Mouse (Mus musculus): ENCODE measurements around the gene Cnmd. TPM values are rescaled to one million over a fixed set of nuclear protein-coding genes. Genes with fewer than 3 reads are reported as not detected.

Gene Cnmd
- polyA plus RNA-seq, 1 experiment from 2014 or later, result not detected

GRCm38 (mm10) chr14:79632330-79632729 lies 29.6 kb downstream of the Cnmd start:
- no peaks in the 10 kb centered on the region for H3K9me3 ChIP-seq (replicated peaks)
- no peak for ATAC-seq
- no peak overlapping the region for H3K4me2 ChIP-seq
- no peak overlapping the region for H3K9ac ChIP-seq
- H3K36me3 ChIP-seq, result peaks cover 32% of the 10 kb centered on the region
- H3K4me3 ChIP-seq, result no peak overlapping the region
- no peak overlapping the region for H3K27ac ChIP-seq
- H3K4me1 ChIP-seq, result no peaks in the 10 kb centered on the region
- 92% methylated on average over 6 of the region's 6 CpGs for WGBS (ENCODE audit: insufficient replicate concordance)
- no peaks in the 10 kb centered on the region for H3K27me3 ChIP-seq (replicated peaks)

GRCm38 (mm10) chr14:79621143-79621542 lies 40.8 kb downstream of the Cnmd start:
- WGBS (ENCODE audit: insufficient replicate concordance), result 32% methylated on average over 3 of the region's 3 CpGs
- Histone ChIP-seq H3K36me3 (peaks cover 78% of the 10 kb centered on the region), H3K4me2 (no peak overlapping the region), H3K9ac (no peak overlapping the region), H3K4me1 (peaks cover 12% of the 10 kb centered on the region), H3K4me3 (no peak overlapping the region), H3K9me3 (replicated peaks) (no peaks in the 10 kb centered on the region), H3K27me3 (replicated peaks) (no peaks in the 10 kb centered on the region), H3K27ac (0 out of 2 replicates have a peak overlapping the region, but pooled peaks have one; percentile 4)
- peak; percentile 44; the same call in 1 of the 2 replicates for ATAC-seq

- Histone ChIP-seq H3K9ac (no peak overlapping the region), H3K4me3 (no peak overlapping the region), H3K36me3 (peaks cover 73% of the 10 kb centered on the region), H3K4me1 (peaks cover 12% of the 10 kb centered on the region), H3K9me3 (replicated peaks) (no peaks in the 10 kb centered on the region), H3K27ac (no peak overlapping the region), H3K4me2 (no peak overlapping the region), H3K27me3 (replicated peaks) (no peaks in the 10 kb centered on the region)
- no peak for ATAC-seq
- 87% methylated on average over 7 of the region's 7 CpGs for WGBS (ENCODE audit: insufficient replicate concordance)
Measured at GRCm38 (mm10) chr14:79619802-79620201, 42.2 kb downstream of the Cnmd start.

GRCm38 (mm10) chr14:79617121-79617828 lies 44.7 kb downstream of the Cnmd start:
- 77% methylated on average over 8 of the region's 8 CpGs for WGBS (ENCODE audit: insufficient replicate concordance)
- no peak overlapping the region for H3K9ac ChIP-seq
- H3K36me3 ChIP-seq, result peaks cover 77% of the 10 kb centered on the region
- no peak overlapping the region for H3K4me2 ChIP-seq
- H3K9me3 ChIP-seq (replicated peaks), result no peaks in the 10 kb centered on the region
- no peak overlapping the region for H3K27ac ChIP-seq
- ATAC-seq, result no peak
- H3K4me1 ChIP-seq, result peaks cover 12% of the 10 kb centered on the region
- H3K27me3 ChIP-seq (replicated peaks), result no peaks in the 10 kb centered on the region
- no peak overlapping the region for H3K4me3 ChIP-seq

GRCm38 (mm10) chr14:79608286-79608685 lies 53.7 kb downstream of the Cnmd start:
- Histone ChIP-seq H3K4me1 (no peaks in the 10 kb centered on the region), H3K9me3 (replicated peaks) (no peaks in the 10 kb centered on the region), H3K36me3 (peaks cover 87% of the 10 kb centered on the region), H3K4me3 (no peak overlapping the region), H3K4me2 (no peak overlapping the region), H3K9ac (no peak overlapping the region), H3K27me3 (replicated peaks) (no peaks in the 10 kb centered on the region), H3K27ac (no peak overlapping the region)
- ATAC-seq, result no peak
- 82% methylated on average over 6 of the region's 6 CpGs for WGBS (ENCODE audit: insufficient replicate concordance)

GRCm38 (mm10) chr14:79607352-79607751 lies 54.6 kb downstream of the Cnmd start:
- WGBS (ENCODE audit: insufficient replicate concordance), result 85% methylated on average over 4 of the region's 4 CpGs
- Histone ChIP-seq H3K36me3 (peaks cover 85% of the 10 kb centered on the region), H3K4me2 (no peak overlapping the region), H3K27me3 (replicated peaks) (no peaks in the 10 kb centered on the region), H3K9me3 (replicated peaks) (no peaks in the 10 kb centered on the region), H3K9ac (no peak overlapping the region), H3K27ac (no peak overlapping the region), H3K4me1 (no peaks in the 10 kb centered on the region), H3K4me3 (no peak overlapping the region)
- ATAC-seq, result no peak

- 81% methylated on average over 3 of the region's 3 CpGs for WGBS (ENCODE audit: insufficient replicate concordance)
- Histone ChIP-seq H3K9ac (no peak overlapping the region), H3K4me3 (no peak overlapping the region), H3K4me1 (no peaks in the 10 kb centered on the region), H3K36me3 (peaks cover 84% of the 10 kb centered on the region), H3K4me2 (no peak overlapping the region), H3K27me3 (replicated peaks) (no peaks in the 10 kb centered on the region), H3K9me3 (replicated peaks) (no peaks in the 10 kb centered on the region), H3K27ac (no peak overlapping the region)
- no peak for ATAC-seq
Measured at GRCm38 (mm10) chr14:79606867-79607266, 55.1 kb downstream of the Cnmd start.

- Histone ChIP-seq H3K9me3 (replicated peaks) (no peaks in the 10 kb centered on the region), H3K27ac (no peak overlapping the region), H3K4me3 (no peak overlapping the region), H3K4me2 (no peak overlapping the region), H3K9ac (no peak overlapping the region), H3K27me3 (replicated peaks) (no peaks in the 10 kb centered on the region), H3K36me3 (peaks cover 84% of the 10 kb centered on the region), H3K4me1 (no peaks in the 10 kb centered on the region)
- 75% methylated on average over 6 of the region's 6 CpGs for WGBS (ENCODE audit: insufficient replicate concordance)
- no peak for ATAC-seq
Measured at GRCm38 (mm10) chr14:79606392-79606791, 55.6 kb downstream of the Cnmd start.

GRCm38 (mm10) chr14:79605881-79606280 lies 56.1 kb downstream of the Cnmd start:
- Histone ChIP-seq H3K4me3 (no peak overlapping the region), H3K27me3 (replicated peaks) (no peaks in the 10 kb centered on the region), H3K4me2 (no peak overlapping the region), H3K27ac (no peak overlapping the region), H3K9ac (no peak overlapping the region), H3K4me1 (no peaks in the 10 kb centered on the region), H3K36me3 (peaks cover 84% of the 10 kb centered on the region), H3K9me3 (replicated peaks) (no peaks in the 10 kb centered on the region)
- ATAC-seq, result no peak
- WGBS (ENCODE audit: insufficient replicate concordance), result 86% methylated on average over 2 of the region's 2 CpGs

- peaks cover 72% of the 10 kb centered on the region for H3K36me3 ChIP-seq
- H3K4me3 ChIP-seq, result no peak overlapping the region
- H3K4me2 ChIP-seq, result no peak overlapping the region
- no peak for ATAC-seq
- H3K4me1 ChIP-seq, result no peaks in the 10 kb centered on the region
- H3K27ac ChIP-seq, result no peak overlapping the region
- H3K9me3 ChIP-seq (replicated peaks), result no peaks in the 10 kb centered on the region
- WGBS (ENCODE audit: insufficient replicate concordance), result 78% methylated on average over 4 of the region's 4 CpGs
- H3K27me3 ChIP-seq (replicated peaks), result no peaks in the 10 kb centered on the region
- H3K9ac ChIP-seq, result no peak overlapping the region
Measured at GRCm38 (mm10) chr14:79596602-79597001, 65.4 kb downstream of the Cnmd start.

GRCm38 (mm10) chr14:79594069-79594468 lies 67.9 kb downstream of the Cnmd start:
- ATAC-seq, result no peak
- Histone ChIP-seq H3K4me1 (peaks cover 6% of the 10 kb centered on the region), H3K27me3 (replicated peaks) (no peaks in the 10 kb centered on the region), H3K27ac (no peak overlapping the region), H3K36me3 (peaks cover 62% of the 10 kb centered on the region), H3K9ac (no peak overlapping the region), H3K4me3 (no peak overlapping the region), H3K4me2 (no peak overlapping the region), H3K9me3 (replicated peaks) (no peaks in the 10 kb centered on the region)
- WGBS (ENCODE audit: insufficient replicate concordance), result 80% methylated on average over 5 of the region's 5 CpGs

GRCm38 (mm10) chr14:79591611-79592010 lies 70.4 kb downstream of the Cnmd start:
- Histone ChIP-seq H3K36me3 (peaks cover 41% of the 10 kb centered on the region), H3K4me3 (no peak overlapping the region), H3K4me1 (peaks cover 21% of the 10 kb centered on the region), H3K9ac (no peak overlapping the region), H3K27ac (no peak overlapping the region), H3K9me3 (replicated peaks) (no peaks in the 10 kb centered on the region), H3K27me3 (replicated peaks) (no peaks in the 10 kb centered on the region), H3K4me2 (no peak overlapping the region)
- WGBS (ENCODE audit: insufficient replicate concordance), result 78% methylated on average over 2 of the region's 2 CpGs
- ATAC-seq, result no peak

- Histone ChIP-seq H3K36me3 (peaks cover 35% of the 10 kb centered on the region), H3K9me3 (replicated peaks) (no peaks in the 10 kb centered on the region), H3K27ac (no peak overlapping the region), H3K4me3 (no peak overlapping the region), H3K4me1 (peaks cover 28% of the 10 kb centered on the region), H3K27me3 (replicated peaks) (no peaks in the 10 kb centered on the region), H3K9ac (no peak overlapping the region), H3K4me2 (no peak overlapping the region)
- no peak for ATAC-seq
- 86% methylated on average over 8 of the region's 8 CpGs for WGBS (ENCODE audit: insufficient replicate concordance)
Measured at GRCm38 (mm10) chr14:79590916-79591315, 71.1 kb downstream of the Cnmd start.
